Mouse (Mus musculus) macrophage (primary cell): ENCODE results near the gene Ube2e3. TPM values are rescaled to one million over a fixed set of nuclear protein-coding genes. Genes with fewer than 3 reads are reported as not detected.

Source experiments
- H3K27ac ChIP-seq: fragments of 350-480 bp; formaldehyde crosslinking; 2 replicates; pipeline ENCODE4 v1.9.0; 2021
- H3K36me3 ChIP-seq: fragments of 350-480 bp; formaldehyde crosslinking; 2 replicates; pipeline ENCODE4 v1.9.0; 2021; ENCODE audit errors: inconsistent target
- H3K4me3 ChIP-seq: fragments of 350-480 bp; formaldehyde crosslinking; 2 replicates; pipeline ENCODE4 v1.9.0; 2021; ENCODE audit errors: inconsistent target
- H3K79me2 ChIP-seq: fragments of 350-480 bp; formaldehyde crosslinking; 2 replicates; pipeline ENCODE4 v1.9.0; 2021; ENCODE audit errors: inconsistent target
- WGBS: methylation state at CpG from one replicate; pipeline ENCODE4 v1.1.7; 2026; ENCODE audit warnings: inconsistent platforms; ENCODE audit not compliant: missing documents; 5-methylcytosine and 5-hydroxymethylcytosine counted together
- polyA plus RNA-seq: library from polyadenylated mRNA; stranded (reverse); fragments of 250-400 nt; gene quantifications from 3 replicates; pipeline ENCODE4 v1.2.4, GENCODE M21; 2018; ENCODE audit warnings: inconsistent platforms

Ube2e3 gene
- polyA plus RNA-seq, 1 experiment from 2014 or later, result 26.6 TPM

- Histone ChIP-seq H3K79me2 (no peaks in the 10 kb centered on the region), H3K27ac (no peak overlapping the region), H3K4me3 (no peak overlapping the region), H3K36me3 (no peaks in the 10 kb centered on the region)
- WGBS, result 67% methylated on average over 1 of the region's 1 CpGs
Observed at GRCm38 (mm10) chr2:78925807-78926206, 57.9 kb downstream of the Ube2e3 start.

- Histone ChIP-seq H3K79me2 (no peaks in the 10 kb centered on the region), H3K4me3 (no peak overlapping the region), H3K27ac (no peak overlapping the region), H3K36me3 (no peaks in the 10 kb centered on the region)
- WGBS, result 92% methylated on average over 3 of the region's 3 CpGs
Observed at GRCm38 (mm10) chr2:78927625-78928024, 59.7 kb downstream of the Ube2e3 start.

GRCm38 (mm10) chr2:78928080-78928479 lies 60.2 kb downstream of the Ube2e3 start:
- H3K79me2 ChIP-seq, result no peaks in the 10 kb centered on the region
- 93% methylated on average over 5 of the region's 5 CpGs for WGBS
- no peaks in the 10 kb centered on the region for H3K36me3 ChIP-seq
- H3K27ac ChIP-seq, result no peak overlapping the region
- no peak overlapping the region for H3K4me3 ChIP-seq

- no peak overlapping the region for H3K4me3 ChIP-seq
- H3K27ac ChIP-seq, result no peak overlapping the region
- H3K36me3 ChIP-seq, result no peaks in the 10 kb centered on the region
- H3K79me2 ChIP-seq, result no peaks in the 10 kb centered on the region
- WGBS, result 45% methylated on average over 2 of the region's 2 CpGs
Observed at GRCm38 (mm10) chr2:78931358-78931757, 63.4 kb downstream of the Ube2e3 start.

- H3K4me3 ChIP-seq, result no peak overlapping the region
- WGBS, result 22% methylated on average over 3 of the region's 3 CpGs
- H3K27ac ChIP-seq, result no peak overlapping the region
- no peaks in the 10 kb centered on the region for H3K36me3 ChIP-seq
- no peaks in the 10 kb centered on the region for H3K79me2 ChIP-seq
Observed at GRCm38 (mm10) chr2:78959451-78959850, 91.5 kb downstream of the Ube2e3 start.

- no peaks in the 10 kb centered on the region for H3K36me3 ChIP-seq
- no peak overlapping the region for H3K27ac ChIP-seq
- 58% methylated on average over 5 of the region's 5 CpGs for WGBS
- no peak overlapping the region for H3K4me3 ChIP-seq
- H3K79me2 ChIP-seq, result no peaks in the 10 kb centered on the region
Observed at GRCm38 (mm10) chr2:78960288-78960687, 92.4 kb downstream of the Ube2e3 start.

GRCm38 (mm10) chr2:78961023-78961422 lies 93.1 kb downstream of the Ube2e3 start:
- Histone ChIP-seq H3K36me3 (no peaks in the 10 kb centered on the region), H3K4me3 (no peak overlapping the region), H3K79me2 (no peaks in the 10 kb centered on the region), H3K27ac (no peak overlapping the region)
- 92% methylated on average over 7 of the region's 7 CpGs for WGBS

GRCm38 (mm10) chr2:78961580-78961979 lies 93.7 kb downstream of the Ube2e3 start:
- H3K4me3 ChIP-seq, result no peak overlapping the region
- no peaks in the 10 kb centered on the region for H3K36me3 ChIP-seq
- no peak overlapping the region for H3K27ac ChIP-seq
- no peaks in the 10 kb centered on the region for H3K79me2 ChIP-seq
- WGBS, result 29% methylated on average over 7 of the region's 7 CpGs

- H3K36me3 ChIP-seq, result no peaks in the 10 kb centered on the region
- H3K27ac ChIP-seq, result no peak overlapping the region
- WGBS, result 97% methylated on average over 2 of the region's 2 CpGs
- no peak overlapping the region for H3K4me3 ChIP-seq
- no peaks in the 10 kb centered on the region for H3K79me2 ChIP-seq
Observed at GRCm38 (mm10) chr2:78964995-78965394, 97.1 kb downstream of the Ube2e3 start.

GRCm38 (mm10) chr2:78965396-78965795 lies 97.5 kb downstream of the Ube2e3 start:
- Histone ChIP-seq H3K79me2 (no peaks in the 10 kb centered on the region), H3K27ac (no peak overlapping the region), H3K4me3 (no peak overlapping the region), H3K36me3 (no peaks in the 10 kb centered on the region)
- WGBS, result 94% methylated on average over 6 of the region's 6 CpGs

GRCm38 (mm10) chr2:78970088-78970487 lies 102.2 kb downstream of the Ube2e3 start:
- Histone ChIP-seq H3K79me2 (no peaks in the 10 kb centered on the region), H3K36me3 (no peaks in the 10 kb centered on the region), H3K4me3 (no peak overlapping the region), H3K27ac (no peak overlapping the region)
- WGBS, result 92% methylated on average over 6 of the region's 6 CpGs
